Mouse (Mus musculus) kidney, adult 2 months (tissue): ENCODE measurements around the gene Tmtc2. TPM values are rescaled to one million over a fixed set of nuclear protein-coding genes. Genes with fewer than 3 reads are reported as not detected.

Source experiments
- DNase-seq: peaks from one replicate; pipeline ENCODE4 v3.0.0; 2021
- H3K27ac ChIP-seq: fragments of 200-500 bp; 2 replicates; pipeline ENCODE4 v1.5.1; 2012; ENCODE audit warnings: low read depth, low read length, control low read depth, inconsistent platforms; ENCODE audit not compliant: insufficient read depth
- H3K27me3 ChIP-seq: fragments of 200-500 bp; replicated peaks from 2 replicates; pipeline ENCODE4 v1.6.1; 2012; ENCODE audit warnings: mild to moderate bottlenecking, moderate library complexity, low read length, inconsistent platforms; ENCODE audit not compliant: control insufficient read depth, insufficient read depth
- H3K36me3 ChIP-seq: fragments of 200-500 bp; 2 replicates; pipeline ENCODE4 v1.6.1; 2012; ENCODE audit warnings: mild to moderate bottlenecking, moderate library complexity, low read length, inconsistent platforms; ENCODE audit not compliant: control insufficient read depth, insufficient read depth
- H3K4me1 ChIP-seq: fragments of 200-500 bp; 2 replicates; pipeline ENCODE4 v1.6.1; 2011; ENCODE audit warnings: low read length; ENCODE audit not compliant: control insufficient read depth, insufficient read depth
- H3K4me3 ChIP-seq: fragments of 200-500 bp; 2 replicates; pipeline ENCODE4 v1.5.1; 2011; ENCODE audit warnings: mild to moderate bottlenecking, low read depth, low read length, control low read depth; ENCODE audit not compliant: insufficient read depth
- CTCF ChIP-seq: fragments of 200-500 bp; conservative IDR thresholded peaks from 2 replicates; pipeline ENCODE4 v1.5.1; 2011; ENCODE audit warnings: low read depth, mild to moderate bottlenecking, control low read depth, low read length, moderate library complexity, mixed read lengths; ENCODE audit not compliant: insufficient read depth, insufficient read length
- POLR2A ChIP-seq: fragments of 200-500 bp; IDR thresholded peaks from one replicate; pipeline ENCODE4 v1.6.1; 2011; ENCODE audit warnings: low read depth, low read length, control low read depth
- WGBS: fragments of 180-500 bp; shearing (Covaris S2); methylation state at CpG from one replicate; pipeline ENCODE4 v1.1.7; 2018; 5-methylcytosine and 5-hydroxymethylcytosine counted together
- polyA plus RNA-seq: library from polyadenylated mRNA; depleted of rRNA; stranded (reverse); fragments of >200 nt; gene quantifications from 2 replicates; pipeline ENCODE4 v1.2.3, GENCODE M21; 2012

The Tmtc2 gene
- polyA plus RNA-seq, 1 experiment = 1.1 TPM

DNA sequence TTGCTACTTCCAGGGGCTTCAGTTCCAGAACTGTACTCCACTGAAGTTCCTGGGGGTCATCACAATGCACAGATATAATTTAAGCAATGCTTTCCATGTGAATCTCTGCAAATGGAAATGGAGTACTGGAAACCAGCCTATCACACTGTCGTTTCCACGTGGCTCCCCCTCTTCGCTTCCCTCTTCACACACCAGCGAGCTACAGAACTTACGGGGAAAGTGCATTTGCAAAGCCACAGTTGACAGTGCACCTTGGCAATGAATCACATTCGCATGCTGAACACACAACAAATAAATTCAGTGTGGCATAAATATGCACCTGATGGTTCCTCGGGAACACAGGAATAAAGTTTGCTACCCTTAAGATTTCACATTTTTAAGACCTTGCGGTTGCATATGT lies 3.2 kb downstream of the Tmtc2 start:
- Histone ChIP-seq H3K4me1 (no peaks in the 10 kb centered on the region), H3K27me3 (0 out of 2 replicates have a peak, but pooled peaks cover 2% of the 10 kb centered on the region), H3K4me3 (no peak overlapping the region), H3K27ac (no peak overlapping the region), H3K36me3 (no peaks in the 10 kb centered on the region)
- no peak for TF ChIP-seq POLR2A
- no peak for TF ChIP-seq CTCF
- 55% methylated on average over 8 of the region's 8 CpGs for WGBS
- no peak for DNase-seq

DNA sequence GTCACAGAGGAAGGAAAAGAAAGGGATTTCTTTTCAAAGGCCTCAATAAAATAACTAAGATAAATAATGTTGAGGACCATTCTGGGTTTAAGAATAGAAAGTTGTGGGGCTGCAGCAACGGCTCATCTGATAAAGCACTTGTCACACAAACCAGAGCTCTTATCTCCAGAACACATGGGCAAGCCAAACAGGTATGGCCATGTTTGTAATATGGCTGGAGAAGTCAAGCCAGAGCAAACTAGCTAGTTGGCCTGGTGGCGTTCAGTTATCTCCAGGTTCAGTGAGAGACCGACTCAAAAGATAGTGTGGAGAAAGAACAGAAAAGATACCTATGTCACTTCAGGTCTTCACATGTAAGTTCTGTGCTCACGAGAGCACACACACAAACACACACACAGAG lies 4.7 kb downstream of the Tmtc2 start:
- Histone ChIP-seq H3K36me3 (no peaks in the 10 kb centered on the region), H3K4me1 (no peaks in the 10 kb centered on the region), H3K27me3 (0 out of 2 replicates have a peak, but pooled peaks cover 2% of the 10 kb centered on the region), H3K27ac (no peak overlapping the region), H3K4me3 (no peak overlapping the region)
- 88% methylated on average over 4 of the region's 4 CpGs for WGBS
- TF ChIP-seq POLR2A = no peak
- no peak for TF ChIP-seq CTCF
- no peak for DNase-seq

DNA sequence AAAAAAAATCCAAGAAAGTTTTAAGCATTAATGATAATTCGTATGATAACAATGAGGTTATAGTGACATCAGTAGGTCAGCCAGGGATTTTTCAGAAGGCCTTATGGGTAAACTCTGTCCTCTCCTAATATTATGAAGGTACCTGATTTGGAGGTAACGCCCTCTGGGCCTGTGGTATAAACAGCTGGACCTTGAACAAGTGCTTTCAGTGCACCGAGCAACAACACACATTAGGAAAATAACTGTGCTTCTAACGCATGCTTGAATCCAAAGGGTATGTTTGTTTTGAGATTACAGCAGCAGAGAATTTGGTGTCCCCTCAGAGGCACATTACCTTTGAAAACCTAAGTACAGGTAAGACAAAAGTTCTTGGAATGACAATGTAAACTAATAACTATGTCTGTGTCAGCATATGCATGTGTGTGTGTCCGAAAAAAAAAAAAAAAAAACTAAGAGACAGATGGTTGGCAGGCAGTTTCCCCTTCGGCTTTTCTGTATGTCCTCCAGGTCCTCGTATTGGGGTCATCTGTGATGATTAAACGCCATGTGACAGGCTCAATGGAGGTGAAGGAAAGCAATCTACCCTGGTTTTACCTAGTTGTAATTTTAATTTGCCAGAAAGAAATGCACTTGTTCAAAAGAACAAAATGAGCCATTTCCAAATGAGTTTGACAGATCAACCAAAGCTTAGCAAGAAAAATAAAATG lies 6.3 kb downstream of the Tmtc2 start:
- DNase-seq = no peak
- H3K4me1 ChIP-seq = no peaks in the 10 kb centered on the region

DNA sequence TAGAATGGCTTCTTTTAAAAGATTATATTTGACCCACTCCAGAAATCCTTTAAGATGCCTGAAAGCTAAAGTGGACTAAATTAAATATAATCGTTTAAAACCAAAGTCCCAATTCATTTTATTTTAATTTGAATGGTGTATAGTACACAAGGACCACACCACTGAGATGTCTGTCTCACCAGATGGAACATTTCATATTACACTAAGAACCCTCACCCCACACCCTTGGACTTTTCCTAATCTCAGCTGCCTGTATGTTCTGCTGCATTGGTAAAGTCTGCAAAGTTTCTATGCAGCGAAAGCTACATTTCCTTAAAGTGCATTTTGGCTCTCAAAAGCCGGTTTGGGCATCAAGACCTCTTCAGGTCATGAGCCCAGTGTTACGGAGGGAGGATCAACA lies 12.7 kb downstream of the Tmtc2 start:
- TF ChIP-seq CTCF (no peak), POLR2A (no peak)
- Histone ChIP-seq H3K27me3 (no peaks in the 10 kb centered on the region), H3K27ac (no peak overlapping the region), H3K36me3 (no peaks in the 10 kb centered on the region), H3K4me1 (no peaks in the 10 kb centered on the region), H3K4me3 (no peak overlapping the region)
- no peak for DNase-seq
- 89% methylated on average over 4 of the region's 4 CpGs for WGBS

More for the DNA sequence above, 6.3 kb downstream of the Tmtc2 start:
- TF ChIP-seq POLR2A (no peak), CTCF (no peak)
- H3K4me3 ChIP-seq = no peak overlapping the region
- H3K36me3 ChIP-seq = no peaks in the 10 kb centered on the region
- no peak overlapping the region for H3K27ac ChIP-seq
- 84% methylated on average over 8 of the region's 8 CpGs for WGBS
- H3K27me3 ChIP-seq = 0 out of 2 replicates have a peak, but pooled peaks cover 2% of the 10 kb centered on the region

DNA sequence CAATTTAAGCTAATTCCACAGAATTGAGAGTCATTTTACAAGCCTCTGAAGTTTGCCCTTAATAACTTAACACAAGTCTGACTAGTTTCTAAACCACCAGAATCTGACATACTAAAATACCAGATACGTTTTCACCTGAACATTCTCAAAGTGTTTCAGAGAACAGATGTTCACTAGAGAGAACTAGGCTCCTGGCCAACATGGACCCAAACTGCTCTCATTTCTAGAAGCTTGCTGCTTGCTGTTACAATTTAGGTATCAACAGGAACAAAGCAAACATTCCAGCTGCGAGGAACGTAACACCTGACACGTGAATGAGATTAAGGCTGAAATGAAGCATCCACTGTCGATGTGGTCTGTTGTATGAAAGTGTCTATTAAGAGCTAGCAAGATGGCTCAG lies 16.7 kb downstream of the Tmtc2 start:
- no peak overlapping the region for H3K4me3 ChIP-seq
- H3K27me3 ChIP-seq = no peaks in the 10 kb centered on the region
- TF ChIP-seq POLR2A = no peak
- no peak for TF ChIP-seq CTCF
- 69% methylated on average over 5 of the region's 5 CpGs for WGBS
- H3K36me3 ChIP-seq = no peaks in the 10 kb centered on the region
- no peak overlapping the region for H3K27ac ChIP-seq
- no peaks in the 10 kb centered on the region for H3K4me1 ChIP-seq
- no peak for DNase-seq

DNA sequence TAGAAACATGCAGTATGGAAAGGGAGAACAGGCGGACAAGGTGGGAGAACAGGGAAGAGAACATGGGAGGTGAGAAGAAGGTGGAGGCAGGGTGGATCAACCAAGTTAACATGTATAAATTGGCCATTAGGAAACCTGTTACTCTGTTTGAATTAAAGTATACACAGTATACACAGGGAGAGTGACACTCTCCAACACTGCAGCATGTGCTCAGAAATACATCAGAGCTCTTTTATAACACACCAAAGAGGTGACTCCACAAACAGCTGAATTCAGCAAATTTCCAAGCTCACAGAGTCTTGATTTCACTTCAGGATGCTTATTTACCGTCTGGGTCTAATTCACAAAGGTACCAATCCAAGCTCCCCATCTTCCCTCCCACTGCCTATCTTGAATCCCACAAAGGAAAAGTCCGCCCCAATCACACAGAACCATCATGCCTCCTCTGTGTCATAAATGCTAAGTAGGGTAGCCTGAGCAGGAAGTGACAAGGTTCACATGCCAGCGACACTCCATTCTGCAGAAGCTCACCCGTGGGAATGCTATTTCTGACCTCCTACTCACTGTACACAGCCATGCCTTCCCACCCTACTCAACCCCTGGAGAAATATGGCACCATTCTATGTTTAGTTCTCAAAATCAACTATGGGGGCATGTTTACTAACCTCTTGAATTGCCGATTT lies 17.2 kb downstream of the Tmtc2 start:
- Histone ChIP-seq H3K27me3 (no peaks in the 10 kb centered on the region), H3K4me3 (no peak overlapping the region), H3K36me3 (no peaks in the 10 kb centered on the region), H3K4me1 (no peaks in the 10 kb centered on the region), H3K27ac (no peak overlapping the region)
- DNase-seq = no peak
- TF ChIP-seq POLR2A (no peak), CTCF (no peak)
- WGBS = 65% methylated on average over 6 of the region's 6 CpGs

DNA sequence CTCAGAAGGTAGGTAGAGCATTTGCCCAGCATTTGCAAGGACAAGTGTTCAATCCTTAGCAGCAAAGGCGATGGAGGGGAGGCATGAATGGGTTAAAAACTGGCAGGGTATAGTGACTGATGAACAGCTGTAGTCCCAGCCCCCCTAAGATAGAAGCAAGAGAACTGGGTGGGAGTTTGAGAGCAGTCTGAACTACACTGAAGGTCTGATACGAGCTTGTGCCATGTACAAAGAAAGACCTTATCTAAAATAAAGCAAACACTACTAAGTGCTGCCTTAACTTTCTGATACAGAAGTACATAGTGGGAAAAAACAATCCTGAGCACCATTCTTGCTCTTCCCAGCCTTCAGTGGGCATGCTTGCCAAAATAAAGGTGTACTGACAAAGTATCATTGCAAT lies 20.1 kb downstream of the Tmtc2 start:
- H3K36me3 ChIP-seq = no peaks in the 10 kb centered on the region
- no peaks in the 10 kb centered on the region for H3K4me1 ChIP-seq
- no peaks in the 10 kb centered on the region for H3K27me3 ChIP-seq
- H3K4me3 ChIP-seq = no peak overlapping the region
- no peak for DNase-seq
- TF ChIP-seq CTCF (no peak), POLR2A (no peak)
- WGBS = 91% methylated on average over 2 of the region's 2 CpGs
- H3K27ac ChIP-seq = no peak overlapping the region
